Mouse (Mus musculus) left cerebral cortex, adult 8-10 months (tissue): Measurements from ENCODE around the gene Gm45785. TPM values are rescaled to one million over a fixed set of nuclear protein-coding genes. Genes with fewer than 3 reads are reported as not detected.

ENCODE experiments used
- DNase-seq, 2 experiments: peaks; one replicate each; pipeline ENCODE4 v3.0.0; 2022; ENCODE audit warnings: low spot score in 2 of 2
- total RNA-seq, 4 experiments: library from RNA; stranded (reverse); gene quantifications; 2 replicates each; pipeline ENCODE4 v1.2.4; 2022

The Gm45785 gene
- total RNA-seq, 4 experiments from 2014 or later: 1.0 to 2.9 (median 2.5) TPM

DNA sequence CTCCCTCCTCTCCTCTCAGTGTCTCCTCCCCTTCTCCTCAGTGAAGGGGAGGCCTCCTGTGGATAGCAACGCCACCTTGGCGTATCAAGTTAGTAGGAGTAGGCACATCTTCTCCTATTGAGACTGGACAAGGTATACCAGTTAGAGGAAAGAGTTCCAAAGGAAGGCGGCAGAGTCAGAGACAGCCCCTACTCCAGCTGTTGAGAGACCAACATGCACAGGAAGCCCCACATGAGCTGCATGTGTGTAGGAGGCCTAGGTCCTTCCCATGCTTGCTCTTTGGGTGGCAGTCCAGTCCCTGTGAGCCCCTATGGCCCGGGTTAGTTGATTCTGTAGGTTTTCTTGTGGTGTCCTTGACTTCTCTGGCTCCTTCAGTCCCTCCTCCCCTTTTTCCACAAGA is 22.8 kb downstream of the Gm45785 start:
- no peak for DNase-seq

DNA sequence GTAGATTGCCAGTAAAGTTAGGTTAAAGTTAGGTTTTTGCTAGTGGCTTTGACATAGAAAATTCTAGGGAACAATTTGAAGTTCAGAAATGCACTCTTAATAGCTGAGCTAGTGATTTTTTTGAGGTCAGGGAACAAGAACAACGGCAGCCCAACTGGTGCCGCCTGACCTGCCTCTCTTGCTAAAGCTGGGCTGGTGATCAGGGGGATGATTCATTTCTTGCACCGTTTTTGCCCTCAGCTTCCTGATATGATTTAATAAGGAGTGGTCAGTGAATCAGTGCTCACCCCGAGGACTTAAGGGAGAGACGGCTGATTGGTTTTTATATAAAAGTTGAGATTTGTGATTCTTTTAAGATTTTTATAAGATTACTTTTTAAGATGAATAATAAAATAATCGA is 24.7 kb downstream of the Gm45785 start:
- no peak for DNase-seq

DNA sequence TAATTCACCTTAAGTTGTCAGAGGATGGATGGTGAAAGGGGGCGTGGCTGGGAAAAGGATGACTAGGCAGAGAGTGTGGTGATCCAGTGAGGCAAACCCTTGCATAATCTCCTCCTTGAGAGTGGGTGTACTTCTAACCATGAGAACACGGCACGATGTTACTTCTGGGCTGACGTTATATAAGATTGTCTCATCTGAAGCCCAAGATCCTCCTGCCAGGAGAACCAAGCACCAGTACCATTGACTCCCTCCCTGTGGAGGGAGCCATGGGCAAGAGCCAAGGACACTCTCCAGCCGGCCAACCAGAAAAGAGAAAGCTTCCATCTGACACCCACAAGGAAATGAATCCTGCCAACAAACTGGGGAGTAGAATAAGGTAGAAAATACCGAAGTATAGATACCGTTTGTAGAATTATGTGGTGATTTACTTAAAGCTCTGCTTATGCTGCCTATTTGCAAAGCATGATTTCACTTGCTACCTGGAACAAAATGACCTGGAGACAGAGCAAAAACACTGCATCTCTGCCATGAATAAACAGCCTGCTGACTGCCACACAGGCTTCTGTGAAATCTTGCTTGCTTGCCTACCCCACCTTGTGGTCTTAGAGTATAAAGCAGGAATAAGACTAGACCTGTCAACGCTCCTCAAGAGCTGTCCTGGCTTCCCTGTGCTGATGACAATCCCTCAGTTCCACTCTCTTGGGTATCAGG is 27.8 kb downstream of the Gm45785 start:
- DNase-seq: peak; percentile 31 to 84

DNA sequence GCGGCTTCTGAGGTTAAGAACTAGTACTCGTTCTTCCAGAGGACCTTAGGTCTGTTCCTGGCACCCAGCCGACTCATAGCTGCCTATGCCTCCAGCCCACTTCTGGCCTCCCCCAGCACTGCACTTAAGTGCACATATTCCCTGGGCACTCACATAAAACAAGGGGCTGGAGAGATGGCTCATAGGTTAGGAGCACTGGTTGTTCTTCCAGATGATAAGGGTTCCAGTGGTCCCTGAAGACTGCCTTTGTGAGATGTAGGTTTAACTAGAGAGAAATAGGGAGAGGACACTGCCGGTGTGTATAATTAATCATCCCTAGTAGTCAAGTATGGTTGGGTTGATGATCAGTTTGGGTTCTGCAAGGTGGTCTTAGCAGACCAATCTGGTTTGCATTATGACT is 33.4 kb downstream of the Gm45785 start:
- no peak for DNase-seq

DNA sequence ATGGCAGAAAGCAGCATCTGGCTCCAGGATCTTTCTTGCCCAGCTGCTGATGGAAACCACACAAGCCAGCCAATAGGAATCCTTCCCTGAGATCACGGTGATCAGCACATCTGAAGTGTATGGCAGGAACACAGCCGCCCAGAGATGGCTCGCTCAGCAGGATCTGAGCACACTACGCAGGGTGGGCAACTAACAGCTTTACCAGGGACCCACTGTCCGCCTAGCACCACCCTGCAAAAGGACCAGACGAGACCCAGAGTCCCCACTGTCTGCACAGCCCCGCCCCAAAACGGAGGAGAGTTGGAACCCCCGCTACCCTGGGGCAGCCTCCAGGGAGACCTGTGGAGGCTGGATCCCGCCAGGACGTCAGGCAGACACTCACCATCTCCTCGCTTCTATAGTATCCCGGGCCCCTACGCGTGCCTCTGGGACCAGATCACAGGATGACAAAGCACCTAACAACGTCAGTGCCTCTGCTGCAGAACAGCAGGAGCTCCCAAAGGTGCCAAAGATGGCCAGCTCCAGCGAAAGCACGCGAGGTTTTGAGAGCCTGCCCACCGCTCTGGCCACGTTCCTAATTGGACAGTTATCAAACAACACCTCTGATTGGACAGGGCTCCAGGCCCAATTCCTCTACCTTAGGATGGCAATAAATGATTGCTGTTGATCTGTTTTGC is 34.3 kb downstream of the Gm45785 start, which contains the start of gene Zfp941:
TSS of gene Zfp941 (minus strand) at position 526 of the 677 bp plus-strand sequence.
- DNase-seq: peak; percentile 45 to 78

DNA sequence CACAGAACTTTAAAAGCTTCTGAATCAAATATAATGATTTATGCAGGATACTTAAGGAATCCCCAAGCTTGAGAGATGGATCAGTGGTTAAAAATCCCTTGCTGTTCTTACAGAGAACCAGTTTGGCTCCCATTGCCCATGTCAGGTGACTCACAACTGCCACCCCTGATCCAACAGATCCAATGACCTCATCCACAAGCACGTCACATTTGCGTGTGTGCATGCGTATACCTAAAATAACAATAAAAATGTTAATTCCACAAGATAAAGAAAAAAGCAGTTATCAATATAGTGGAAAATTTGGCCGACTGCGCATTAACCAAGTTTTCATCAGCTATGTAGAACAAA is 34.9 kb downstream of the Gm45785 start:
- DNase-seq: no peak

DNA sequence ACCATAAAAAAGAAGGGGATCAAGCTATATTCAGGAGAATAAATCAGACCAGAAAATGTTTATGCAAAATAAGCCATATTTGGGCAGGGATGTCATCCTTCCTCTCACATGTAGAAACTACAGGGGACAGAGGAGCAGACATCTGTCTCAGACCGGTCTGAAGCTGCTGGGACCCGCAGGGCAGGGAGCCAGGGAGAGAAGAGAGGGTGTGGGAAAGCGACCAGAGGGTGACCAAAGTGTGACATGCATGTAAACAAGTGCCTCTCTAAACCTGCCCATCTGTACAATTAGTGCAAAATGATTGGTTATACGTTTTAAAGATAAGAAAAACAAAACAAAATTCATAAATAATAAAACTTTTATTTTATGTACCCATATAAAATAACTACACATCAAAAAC is 36.0 kb downstream of the Gm45785 start:
- DNase-seq: no peak

DNA sequence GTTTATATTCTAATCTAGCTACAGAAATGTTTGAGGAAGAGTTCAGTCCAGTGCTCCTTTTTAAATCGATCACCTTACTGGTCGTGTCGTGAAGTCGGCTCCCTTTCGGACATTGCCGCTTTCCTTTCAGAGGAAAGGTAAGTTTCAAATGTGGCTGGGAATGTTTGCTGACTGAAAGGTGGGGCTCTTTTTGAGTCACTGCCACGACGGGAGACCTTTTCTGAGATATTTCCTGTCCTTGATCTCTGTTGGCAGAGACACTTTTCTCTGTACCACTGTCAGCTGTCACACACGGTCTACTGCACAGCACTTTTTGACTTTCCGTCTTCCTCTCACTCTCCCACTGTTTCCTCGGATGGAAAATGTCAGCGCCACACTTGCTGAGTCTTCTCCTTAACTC is 43.3 kb downstream of the Gm45785 start:
- no peak for DNase-seq

DNA sequence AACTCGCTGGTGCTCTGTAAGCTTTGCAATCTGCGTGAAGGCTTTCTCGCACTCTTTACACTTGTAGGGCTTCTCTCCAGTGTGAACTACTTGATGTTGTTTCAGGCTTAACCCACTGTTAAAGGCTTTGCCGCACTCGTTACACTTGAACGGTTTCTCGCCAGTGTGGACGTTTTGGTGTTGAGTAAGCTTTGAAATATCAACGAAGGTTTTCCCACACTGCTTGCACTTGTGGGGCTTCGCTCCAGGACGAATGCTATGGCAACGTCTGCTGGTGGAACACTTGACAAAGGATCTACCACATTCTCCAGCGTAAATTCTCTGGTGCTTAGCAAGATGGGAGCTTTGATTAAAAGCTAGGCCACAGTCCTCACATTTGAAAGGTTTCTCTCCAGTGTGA is 44.4 kb downstream of the Gm45785 start:
- no peak for DNase-seq

DNA sequence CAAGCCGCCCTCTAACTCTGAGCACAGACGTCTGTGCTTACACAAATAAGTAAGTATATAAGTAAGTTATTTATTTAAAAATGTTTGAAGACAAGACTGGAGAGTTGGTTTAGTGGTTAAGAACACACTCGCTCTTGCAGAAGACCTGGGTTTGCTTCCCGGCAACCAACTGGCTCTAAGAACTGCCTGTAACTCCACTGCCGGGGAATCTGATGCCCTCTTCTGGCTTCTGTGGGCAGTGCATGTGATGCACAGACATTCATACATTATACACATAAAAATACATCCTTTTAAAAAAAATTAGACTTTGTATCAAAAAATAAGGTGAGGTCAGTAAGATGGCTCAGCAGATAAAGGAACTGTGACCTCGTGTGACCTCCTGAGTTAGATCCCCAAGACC is 45.6 kb downstream of the Gm45785 start:
- DNase-seq: no peak

DNA sequence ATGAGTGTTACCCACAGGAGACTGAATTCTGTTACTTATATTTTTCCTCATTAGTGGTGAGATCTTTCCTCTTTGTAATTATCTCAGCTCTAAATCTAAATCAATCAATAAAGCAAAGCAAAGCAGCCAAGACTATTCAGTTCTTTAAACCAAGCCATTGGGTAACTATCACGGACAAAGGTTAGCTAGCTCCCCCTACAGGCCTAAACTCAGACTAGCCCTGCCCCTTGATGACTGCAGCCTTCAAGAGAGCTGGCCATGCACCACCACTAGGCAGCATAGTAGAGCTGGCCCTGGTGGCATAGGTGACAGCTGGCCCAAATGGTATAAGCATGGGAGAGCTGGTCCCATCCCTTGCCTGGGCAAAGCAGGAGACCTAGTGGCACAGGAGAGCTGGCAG is 50.4 kb downstream of the Gm45785 start:
- peak in 1 of 2 experiments; percentile 55 for DNase-seq

DNA sequence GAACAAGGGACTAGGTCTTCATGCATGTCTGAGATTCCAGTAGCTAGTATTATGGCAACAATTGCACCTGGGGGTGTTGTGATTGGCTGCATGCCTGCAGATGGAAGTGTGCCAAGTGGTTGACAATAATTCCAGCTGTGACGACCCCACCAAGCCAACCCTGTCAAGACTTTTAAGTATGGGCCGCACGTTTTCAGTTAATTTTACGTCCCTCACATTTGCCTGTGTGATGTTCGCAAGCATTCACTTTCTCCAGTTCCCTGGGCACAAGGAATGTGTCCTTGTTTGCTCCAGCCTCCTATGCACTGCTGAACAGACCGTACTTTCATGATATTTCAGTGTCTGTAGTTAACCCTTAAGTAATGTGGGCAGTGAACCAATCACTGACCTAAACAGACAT is 53.5 kb downstream of the Gm45785 start:
- DNase-seq: no peak

DNA sequence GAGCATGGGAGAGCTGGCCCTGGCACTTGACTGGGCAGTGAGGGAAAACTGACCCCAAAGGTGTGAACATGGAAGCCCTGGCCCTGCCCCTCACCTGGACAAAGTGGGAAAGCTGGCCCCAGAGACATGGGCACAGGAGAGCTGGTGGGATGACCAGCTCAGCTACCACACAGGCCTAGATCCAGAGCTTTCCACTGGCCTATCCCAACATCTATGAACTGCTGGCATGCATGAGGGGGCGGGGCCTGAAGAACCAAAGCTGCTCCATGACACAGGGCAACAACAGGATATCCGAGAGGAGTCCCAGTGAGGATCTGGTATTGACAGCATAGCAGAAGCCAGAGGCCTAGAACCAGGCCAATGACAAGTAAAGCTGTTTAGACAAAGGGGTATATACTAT is 57.9 kb downstream of the Gm45785 start:
- no peak for DNase-seq

DNA sequence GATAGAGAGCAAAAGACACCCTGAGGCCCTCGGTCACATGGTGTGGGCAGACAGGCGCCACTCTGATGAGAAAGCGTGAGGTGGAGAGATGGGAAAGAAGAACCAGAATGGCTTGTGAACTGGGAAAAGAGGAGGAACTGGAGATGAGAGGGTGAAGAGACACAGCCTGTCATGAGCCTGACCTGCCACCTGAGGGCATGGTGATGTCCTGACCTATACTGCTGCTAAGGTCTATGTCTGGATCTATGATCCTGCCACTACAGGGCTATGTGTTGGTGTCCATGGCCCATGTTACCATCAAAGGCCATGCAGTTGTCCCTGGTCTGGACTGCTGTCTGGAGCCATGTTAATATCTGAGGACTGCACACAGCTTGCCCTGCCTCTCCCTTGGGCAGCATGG is 58.5 kb downstream of the Gm45785 start:
- DNase-seq: no peak

DNA sequence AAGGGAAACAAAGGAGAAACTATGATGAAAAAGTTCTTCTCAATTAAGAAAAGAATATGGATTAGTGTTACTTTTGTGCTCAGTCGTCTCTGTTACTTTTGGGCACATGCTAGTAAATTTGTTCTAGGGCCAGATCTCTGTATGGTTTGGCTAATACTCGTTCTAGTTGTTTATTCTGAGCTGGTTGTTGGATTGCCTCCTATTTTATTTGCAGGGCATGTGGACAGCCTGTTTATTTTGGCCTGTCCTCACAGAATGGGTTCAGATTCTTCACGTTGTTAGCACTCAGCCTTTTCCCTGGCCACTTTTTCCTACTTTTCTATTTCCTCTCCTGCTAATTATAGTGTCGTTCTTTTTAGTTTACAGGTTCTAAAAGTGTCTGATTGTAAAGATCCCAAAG is 62.6 kb downstream of the Gm45785 start:
- no peak for DNase-seq

DNA sequence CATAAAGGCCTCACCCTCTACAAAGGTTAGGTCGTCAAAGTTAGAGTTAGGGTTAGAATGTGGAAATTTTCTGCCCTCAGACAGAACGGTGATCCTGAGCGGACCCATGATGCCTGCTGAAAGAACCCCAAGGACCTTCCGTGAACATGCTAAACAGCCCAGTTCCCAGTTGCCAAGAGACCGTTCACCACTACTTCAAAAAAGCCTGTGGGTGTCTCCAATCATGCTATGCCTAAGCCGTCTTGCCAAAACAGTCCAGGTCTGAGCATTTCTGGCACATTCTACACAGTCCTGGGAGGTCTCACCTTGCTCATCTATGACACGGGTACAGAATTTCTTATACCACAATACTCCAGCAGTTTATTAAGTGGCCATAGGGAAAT is 68.1 kb downstream of the Gm45785 start:
- no peak for DNase-seq

DNA sequence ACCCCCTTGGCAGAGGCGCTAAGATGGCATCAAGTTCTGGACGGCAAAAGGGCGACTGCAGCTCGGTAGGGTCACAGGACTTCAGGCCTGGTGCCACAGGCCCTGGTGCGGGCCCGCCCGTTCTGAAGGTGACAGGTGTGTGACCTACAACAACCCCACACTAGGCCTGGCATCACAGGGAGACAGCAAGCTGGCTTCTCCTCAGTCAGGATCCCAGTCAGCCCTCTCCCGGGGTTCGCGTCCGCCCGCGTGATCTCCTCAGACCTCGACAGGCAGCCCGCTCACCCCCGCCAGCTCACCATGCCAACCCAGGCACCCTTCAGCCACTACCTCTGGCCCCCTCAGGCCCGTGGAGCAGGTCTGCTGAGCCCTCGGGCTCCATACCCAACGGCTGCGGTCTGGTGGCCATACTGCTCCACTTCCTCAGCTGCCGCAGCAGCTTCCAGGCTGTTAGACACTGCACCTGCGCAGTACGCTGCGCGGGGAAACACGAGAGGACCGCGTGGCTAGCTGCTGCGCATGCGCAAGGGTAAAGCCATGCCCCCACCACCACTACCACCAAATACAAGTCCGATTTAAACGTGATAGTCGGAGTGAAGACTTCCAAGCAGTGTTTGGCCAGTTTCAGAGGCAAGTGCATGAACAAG is 68.6 kb downstream of the Gm45785 start, which contains the start of gene Syce1:
TSS of gene Syce1 (minus strand) at position 447 of the 647 bp plus-strand sequence.
- no peak for DNase-seq

DNA sequence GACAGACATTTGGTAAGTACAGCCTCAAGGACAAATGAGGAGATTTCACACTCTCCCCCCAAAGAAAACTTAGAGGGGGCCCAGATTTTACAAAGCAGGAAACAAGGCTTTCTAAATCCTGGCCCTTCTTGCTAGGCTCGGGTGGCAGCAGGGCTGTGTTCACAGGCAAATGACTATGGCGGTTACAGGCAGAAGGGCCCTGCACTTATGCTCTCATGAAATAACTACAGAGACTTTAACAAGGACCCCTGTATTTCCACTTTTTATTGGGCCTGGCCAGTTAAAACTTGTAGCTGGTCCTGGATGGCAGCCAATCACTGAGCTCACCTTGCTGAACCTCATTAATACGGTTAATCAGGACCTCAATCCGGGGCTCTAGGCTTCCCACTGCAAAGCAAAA is 75.6 kb downstream of the Gm45785 start:
- DNase-seq: no peak
